Mouse (Mus musculus) ES-Bruce4 (cell line): ENCODE data around the gene Cep72. TPM values are rescaled to one million over a fixed set of nuclear protein-coding genes. Genes with fewer than 3 reads are reported as not detected.
"Not testable (repeated sequence)": the region's sequence is repeated elsewhere in the genome, so short reads cannot be mapped to it uniquely, and the experiment has no call there.

ENCODE experiments used
- H3K27ac ChIP-seq: 2 replicates; pipeline ENCODE4 v1.5.1; 2012; ENCODE audit warnings: low read length, inconsistent platforms; ENCODE audit not compliant: insufficient read depth
- H3K27me3 ChIP-seq: 2 replicates; pipeline ENCODE4 v1.6.1; 2012; ENCODE audit warnings: mild to moderate bottlenecking, low read length, inconsistent platforms; ENCODE audit not compliant: control insufficient read depth, poor library complexity, insufficient read depth, severe bottlenecking
- H3K36me3 ChIP-seq: 2 replicates; pipeline ENCODE4 v1.6.1; 2012; ENCODE audit warnings: inconsistent platforms, mild to moderate bottlenecking, low read length, moderate library complexity; ENCODE audit not compliant: control insufficient read depth, poor library complexity, insufficient read depth, severe bottlenecking
- H3K4me1 ChIP-seq: one replicate; pipeline ENCODE4 v1.8.1; 2011; ENCODE audit warnings: low read length; ENCODE audit not compliant: control insufficient read depth, insufficient read depth
- H3K4me3 ChIP-seq: 2 replicates; pipeline ENCODE4 v1.5.1; 2011; ENCODE audit warnings: low read depth, mild to moderate bottlenecking, low read length
- H3K9ac ChIP-seq: 2 replicates; pipeline ENCODE4 v1.6.1; 2012; ENCODE audit warnings: low read depth, mild to moderate bottlenecking, inconsistent platforms; ENCODE audit not compliant: poor library complexity, severe bottlenecking
- H3K9me3 ChIP-seq: replicated peaks from 2 replicates; pipeline ENCODE4 v1.6.1; 2012; ENCODE audit warnings: mild to moderate bottlenecking, low read length, inconsistent platforms; ENCODE audit not compliant: control insufficient read depth, poor library complexity, insufficient read depth, severe bottlenecking
- CTCF ChIP-seq: IDR thresholded peaks from one replicate; pipeline ENCODE4 v1.8.1; 2011; ENCODE audit warnings: low read depth, low read length
- EP300 ChIP-seq: IDR thresholded peaks from 2 replicates; pipeline ENCODE4 v1.6.1; 2011; ENCODE audit warnings: low read depth, low read length; ENCODE audit not compliant: insufficient read depth
- POLR2A ChIP-seq: IDR thresholded peaks from one replicate; pipeline ENCODE4 v1.8.1; 2011; ENCODE audit warnings: low read length; ENCODE audit not compliant: insufficient read depth
- polyA plus RNA-seq: library from polyadenylated mRNA; stranded (reverse); fragments of >200 nt; gene quantifications from 2 replicates; pipeline ENCODE4 v1.2.4, GENCODE M21; 2011; ENCODE audit warnings: low read depth; ENCODE audit not compliant: missing spikeins, insufficient read depth, insufficient read length

Gene Cep72
- polyA plus RNA-seq, 1 experiment = 39.8 TPM

DNA sequence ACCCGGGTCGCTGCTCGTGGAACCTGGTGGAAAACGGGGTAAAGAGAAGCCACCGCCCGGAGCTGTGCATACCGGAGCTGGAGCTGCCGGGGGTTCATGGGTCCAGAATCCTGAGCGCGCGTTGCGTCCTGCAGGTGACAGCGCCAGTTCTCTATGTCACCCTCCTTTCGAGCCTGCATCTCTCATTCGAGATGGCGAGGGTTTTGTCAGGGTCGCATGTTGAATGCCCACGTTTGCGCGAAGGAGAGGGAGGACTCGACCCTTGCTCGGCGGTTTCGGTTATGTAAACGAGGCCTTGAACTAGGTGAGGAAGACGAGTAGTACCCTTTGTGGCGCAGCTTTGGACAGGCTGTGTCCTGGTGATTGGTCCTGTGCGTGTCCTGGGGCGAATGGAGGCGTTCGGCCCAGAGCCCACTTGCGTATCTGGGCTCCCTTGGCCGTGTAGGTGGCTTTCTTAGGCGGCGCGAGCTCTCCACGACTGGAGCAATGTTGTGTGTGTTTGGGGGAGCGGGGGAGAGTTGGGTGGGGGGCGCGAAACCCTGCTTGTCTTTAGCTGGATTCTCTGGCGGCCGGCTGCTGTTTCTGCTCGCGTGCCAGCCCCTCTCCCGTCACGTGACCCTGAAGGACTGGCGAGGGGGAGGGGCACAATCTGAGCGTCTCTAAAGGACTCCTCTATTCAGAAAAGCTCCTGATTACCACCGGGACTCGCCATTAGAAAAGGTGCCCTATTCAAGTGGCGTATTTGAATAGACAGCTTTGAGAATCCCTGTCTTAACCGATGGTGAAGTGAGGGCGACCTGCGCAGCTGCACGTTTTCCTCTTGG, 52.1 kb downstream of the Cep72 start:
- Histone ChIP-seq H3K9me3 (no peaks in the 10 kb centered on the region), H3K9ac (no peak overlapping the region), H3K27me3 (no peaks in the 10 kb centered on the region), H3K36me3 (no peaks in the 10 kb centered on the region), H3K4me1 (no peaks in the 10 kb centered on the region), H3K4me3 (peak overlapping the region; percentile 47), H3K27ac (no peak overlapping the region)
- no peak for TF ChIP-seq CTCF
- TF ChIP-seq EP300 = no peak
- no peak for TF ChIP-seq POLR2A

DNA sequence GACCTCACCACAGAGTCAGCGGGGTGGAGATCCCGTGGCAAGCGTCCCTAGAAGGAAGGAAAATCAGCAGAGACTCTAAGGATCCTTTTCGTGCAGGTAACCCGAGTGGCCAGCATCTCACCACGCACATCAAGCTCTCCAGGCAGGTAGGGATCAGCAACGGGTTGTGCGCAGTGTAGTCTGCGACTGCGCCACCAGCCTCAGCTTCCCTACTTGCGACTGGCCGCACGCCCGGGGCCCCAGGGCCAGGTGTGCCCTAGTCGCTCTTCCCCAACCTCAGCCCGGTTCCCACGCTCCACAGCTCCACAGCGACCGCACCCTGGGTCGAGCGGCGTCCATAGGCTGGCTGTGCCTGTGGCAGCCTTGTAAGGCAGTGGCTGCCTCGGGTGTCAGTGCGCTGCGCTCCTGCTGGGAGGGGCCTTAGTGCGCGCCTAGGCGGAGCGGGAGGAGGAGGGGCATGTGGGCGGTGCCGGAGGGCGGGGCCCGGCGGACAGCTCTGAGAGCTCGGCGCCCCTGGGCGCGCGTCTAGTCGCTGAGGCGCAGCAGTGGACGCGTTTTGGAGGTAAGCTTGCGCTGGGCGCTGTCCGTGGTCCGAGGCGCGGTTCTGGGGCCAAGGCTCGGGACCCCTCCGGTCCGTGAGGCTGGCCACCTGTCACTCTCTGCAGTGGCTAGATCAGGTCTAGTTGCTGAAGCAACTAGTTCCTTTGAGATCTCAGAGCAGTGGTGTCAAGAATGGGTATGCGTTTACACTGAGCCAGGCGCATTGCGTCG, 53.0 kb downstream of the Cep72 start, which contains the start of gene Tppp:
Tppp (plus strand) TSS at position 460 of the 771 bp plus-strand sequence.
- Histone ChIP-seq H3K9ac (no peak within 1 kb of the TSS), H3K27ac (no peak within 1 kb of the TSS), H3K4me1 (no peaks in the 10 kb centered on the region), H3K36me3 (no peaks in the 10 kb centered on the region), H3K4me3 (peak within 1 kb of the TSS; percentile 74), H3K27me3 (no peaks in the 10 kb centered on the region), H3K9me3 (no peaks in the 10 kb centered on the region)
- no peak for TF ChIP-seq CTCF
- TF ChIP-seq EP300 = no peak
- TF ChIP-seq POLR2A = no peak

- H3K27me3 ChIP-seq, H3K9ac ChIP-seq, H3K4me3 ChIP-seq: not testable (repeated sequence)
Observed at GRCm38 (mm10) chr13:74008216-74008615, 53.9 kb downstream of the Cep72 start.

GRCm38 (mm10) chr13:74006881-74007280, 55.2 kb downstream of the Cep72 start:
- not testable (repeated sequence) for H3K4me1 ChIP-seq, H3K27ac ChIP-seq, H3K27me3 ChIP-seq, H3K4me3 ChIP-seq, H3K36me3 ChIP-seq, H3K9ac ChIP-seq, H3K9me3 ChIP-seq

More at GRCm38 (mm10) chr13:74008216-74008615, 53.9 kb downstream of the Cep72 start:
- not testable (repeated sequence) for H3K27ac ChIP-seq, H3K9me3 ChIP-seq, H3K4me1 ChIP-seq, H3K36me3 ChIP-seq

DNA sequence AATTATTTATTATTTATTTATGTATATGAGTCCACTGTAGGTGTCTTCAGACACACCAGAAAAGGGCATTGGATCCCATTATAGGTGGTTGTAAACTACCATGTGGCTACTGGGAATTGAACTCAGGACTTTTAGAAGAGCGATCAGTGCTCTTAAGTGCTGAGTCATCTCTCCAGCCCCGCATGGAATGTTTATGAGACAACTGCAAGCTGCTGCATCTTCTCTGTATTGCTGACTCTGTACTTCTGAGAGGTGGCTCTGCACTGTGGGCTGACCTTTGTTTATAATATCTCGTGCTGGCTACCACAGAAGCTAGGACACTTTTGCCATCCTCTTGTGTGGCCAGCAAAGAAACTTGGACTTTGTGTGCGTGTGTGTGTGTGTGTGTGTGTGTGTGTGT, 60.6 kb downstream of the Cep72 start:
- H3K36me3 ChIP-seq = no peaks in the 10 kb centered on the region
- H3K4me1 ChIP-seq = no peaks in the 10 kb centered on the region
- no peak overlapping the region for H3K4me3 ChIP-seq
- H3K9ac ChIP-seq = no peak overlapping the region
- no peaks in the 10 kb centered on the region for H3K27me3 ChIP-seq
- H3K27ac ChIP-seq = no peak overlapping the region
- no peaks in the 10 kb centered on the region for H3K9me3 ChIP-seq
- TF ChIP-seq EP300 (no peak), POLR2A (no peak), CTCF (no peak)

DNA sequence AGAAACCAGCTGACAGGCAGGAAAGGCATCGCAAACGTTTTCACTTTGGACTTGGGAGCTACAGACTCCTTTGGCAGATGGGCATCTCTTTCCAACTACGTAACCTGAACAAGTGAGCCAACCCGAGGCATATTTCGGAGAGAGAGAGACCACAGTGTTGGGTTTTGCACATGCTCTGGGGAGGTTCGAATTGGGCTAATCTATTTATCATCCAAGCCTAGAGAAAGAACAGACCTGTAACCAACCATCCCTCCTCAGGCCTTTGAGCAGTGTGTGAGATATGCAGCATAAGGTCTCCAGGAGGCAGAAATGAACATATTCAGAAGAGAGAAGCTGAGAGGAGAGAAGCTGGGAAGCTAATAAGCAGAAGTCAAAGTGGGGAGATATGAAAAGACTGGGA, 61.1 kb downstream of the Cep72 start:
- H3K27ac ChIP-seq = no peak overlapping the region
- no peaks in the 10 kb centered on the region for H3K27me3 ChIP-seq
- no peaks in the 10 kb centered on the region for H3K4me1 ChIP-seq
- no peak overlapping the region for H3K9ac ChIP-seq
- no peaks in the 10 kb centered on the region for H3K36me3 ChIP-seq
- TF ChIP-seq CTCF (no peak), EP300 (no peak)
- no peak overlapping the region for H3K4me3 ChIP-seq
- no peaks in the 10 kb centered on the region for H3K9me3 ChIP-seq
